In the genomic region with DNA sequence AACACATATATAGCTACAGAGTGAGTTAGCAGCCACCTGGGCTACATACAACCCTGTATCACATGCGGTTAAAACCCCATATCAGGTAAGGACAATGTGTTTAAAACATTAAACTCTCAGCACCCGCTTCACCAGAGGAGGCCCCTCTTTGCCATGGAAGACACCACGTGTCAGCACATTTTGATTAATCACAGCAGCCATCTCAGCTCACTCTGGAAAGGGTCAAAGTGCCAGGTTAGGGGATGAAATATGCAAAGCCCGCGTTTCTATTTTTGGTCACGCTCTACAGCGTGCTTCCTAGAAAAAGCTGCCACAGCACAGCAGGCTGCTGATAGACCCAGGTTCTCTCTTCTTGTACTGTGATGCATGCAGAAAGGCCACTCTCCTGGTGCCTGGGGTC, we compare ENCODE assay signal across 13 mouse cellular contexts.
A peak's percentile ranks its signal among the peaks of the same experiment; 100 is the strongest.
DNase-seq lines count a peak whose midpoint lies in the region; ATAC-seq lines count a peak whose summit lies in the region.
"Had no signal": no experiment of that assay in that cellular context is flagged by ENCODE, and none has a peak within 500 bp of the region (broad histone marks: within the 10 kb centered on the region; RNA-seq: fewer than 3 reads in every experiment).

No protein-coding gene starts in this region.

- H3K4me3 ChIP-seq in heart, embryonic 12.5 days: no peak overlapping the region
- H3K4me3 ChIP-seq in heart, embryonic 15.5 days: no peak overlapping the region
- H3K4me3 ChIP-seq: midbrain, embryonic 12.5 days had no signal

- no peak overlapping the region for H3K9ac ChIP-seq in heart, embryonic 12.5 days
- H3K9ac ChIP-seq in heart, embryonic 15.5 days: no peak overlapping the region
- H3K9ac ChIP-seq: midbrain, embryonic 12.5 days had no signal

- peaks cover 49% of the 10 kb centered on the region for H3K4me1 ChIP-seq in heart, embryonic 12.5 days (replicated peaks)
- peaks cover 38% of the 10 kb centered on the region for H3K4me1 ChIP-seq in heart, embryonic 15.5 days (replicated peaks)

- DNase-seq in embryo, embryonic 10.5 days (ENCODE audit: low spot score): peak; percentile 43
- DNase-seq in embryo, embryonic 10 days (ENCODE audit: low spot score): no peak
- DNase-seq in heart, adult 8-10 months (ENCODE audit: low spot score): no peak
- peak; percentile 51 to 68 for DNase-seq in kidney, postnatal 25 days
- no peak for DNase-seq in layer of hippocampus, postnatal 25 days (ENCODE audit: extremely low spot score in 1 of 2, low spot score in 1 of 2)
- DNase-seq in right cerebral cortex, postnatal 25 days: no peak
- DNase-seq: cerebellum, postnatal 36 days; liver had no signal

- H3K4me2 ChIP-seq in heart, embryonic 12.5 days: 0 out of 2 replicates have a peak overlapping the region, but pooled peaks have one; percentile 23
- H3K4me2 ChIP-seq in heart, embryonic 15.5 days: peak overlapping the region; percentile 1; the same call in 1 of the 2 replicates
- H3K4me2 ChIP-seq: midbrain, embryonic 12.5 days had no signal

- no peaks in the 10 kb centered on the region for H3K27me3 ChIP-seq in heart, embryonic 12.5 days (replicated peaks)
- H3K27me3 ChIP-seq in heart, embryonic 15.5 days: no peaks in the 10 kb centered on the region
- H3K27me3 ChIP-seq: midbrain, embryonic 12.5 days; Patski had no signal

- H3K36me3 ChIP-seq in heart, embryonic 12.5 days: no peaks in the 10 kb centered on the region
- no peaks in the 10 kb centered on the region for H3K36me3 ChIP-seq in heart, embryonic 15.5 days
- H3K36me3 ChIP-seq: midbrain, embryonic 12.5 days had no signal

- no peaks in the 10 kb centered on the region for H3K9me3 ChIP-seq in heart, embryonic 12.5 days (replicated peaks)
- H3K9me3 ChIP-seq in heart, embryonic 15.5 days (replicated peaks): no peaks in the 10 kb centered on the region
- H3K9me3 ChIP-seq: midbrain, embryonic 12.5 days had no signal

- H3K27ac ChIP-seq in heart, embryonic 12.5 days (ENCODE audit: poor library complexity, severe bottlenecking): peak overlapping the region; percentile 80
- peak overlapping the region; percentile 69 for H3K27ac ChIP-seq in heart, embryonic 15.5 days
- H3K27ac ChIP-seq: midbrain, embryonic 12.5 days; stomach, postnatal 0 days had no signal

- ATAC-seq in heart, embryonic 12.5 days (ENCODE audit: insufficient number of reproducible peaks, low FRiP score): 0 out of 2 replicates have a peak, but pooled peaks have one; percentile 33
- ATAC-seq in heart, embryonic 15.5 days (replicated peaks; ENCODE audit: insufficient number of reproducible peaks, insufficient read depth, low FRiP score, low read depth): no peak
- ATAC-seq: Patski had no signal

- WGBS in heart, embryonic 12.5 days: 29% methylated on average over 7 of the region's 7 CpGs
- 30% methylated on average over 7 of the region's 7 CpGs for WGBS in heart, embryonic 15.5 days

Comparison
In these comparisons a context has a peak if more than half of its experiments do, and no peak if none do; other contexts are left out.
1. DNase-seq: peak in embryo, embryonic 10.5 days (single experiment) and kidney, postnatal 25 days (2 of 2); none in embryo, embryonic 10 days (single experiment), heart, adult 8-10 months (single experiment), layer of hippocampus, postnatal 25 days (0 of 2) and right cerebral cortex, postnatal 25 days (single experiment).